In the genomic region with DNA sequence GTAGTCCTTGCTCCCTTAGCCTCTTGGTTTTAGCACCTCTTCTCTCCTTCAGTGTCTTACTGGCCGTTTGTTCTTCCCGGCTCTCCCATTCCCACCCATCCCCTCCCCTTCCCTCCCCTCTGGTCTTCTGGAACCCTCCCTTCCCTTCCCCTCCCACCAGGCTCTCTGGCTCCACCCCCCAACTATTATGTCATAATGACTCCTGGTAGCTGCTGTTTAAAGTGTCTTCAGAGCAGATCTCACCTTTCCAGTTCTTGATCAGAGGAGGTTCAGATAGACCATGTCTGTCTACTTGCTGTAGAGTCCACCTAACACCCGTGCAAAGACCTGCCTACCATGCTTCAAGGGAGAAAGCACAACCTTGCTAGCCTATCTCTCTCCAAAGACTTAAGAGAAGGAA, we compare ENCODE assay signal across 43 mouse cellular contexts. TPM values are rescaled to one million over a fixed set of nuclear protein-coding genes. Genes with fewer than 3 reads are reported as not detected.
"Had no signal": no experiment of that assay in that cellular context is flagged by ENCODE, and none has a peak within 500 bp of the region (broad histone marks: within the 10 kb centered on the region; RNA-seq: fewer than 3 reads in every experiment).

A gene (minus strand): TSS at position 101 of the 400 bp plus-strand sequence.

- H3K4me1 ChIP-seq: heart, embryonic 10.5 days; heart, embryonic 12.5 days; heart, embryonic 13.5 days; heart, embryonic 15.5 days; hindbrain, embryonic 10.5 days; hindbrain, embryonic 12.5 days; hindbrain, embryonic 13.5 days; hindbrain, embryonic 15.5 days; intestine, embryonic 15.5 days; kidney, embryonic 15.5 days had no signal

- H3K27ac ChIP-seq: heart, embryonic 10.5 days; heart, embryonic 13.5 days; heart, embryonic 15.5 days; hindbrain, embryonic 10.5 days; hindbrain, embryonic 12.5 days; hindbrain, embryonic 13.5 days; hindbrain, embryonic 14.5 days; hindbrain, embryonic 15.5 days; hindbrain, postnatal 0 days; intestine, embryonic 15.5 days; kidney, embryonic 15.5 days; kidney, postnatal 0 days; layer of hippocampus, adult 2 months had no signal

- H3K36me3 ChIP-seq: heart, embryonic 10.5 days; heart, embryonic 12.5 days; heart, embryonic 13.5 days; heart, embryonic 15.5 days; hindbrain, embryonic 10.5 days; hindbrain, embryonic 12.5 days; hindbrain, embryonic 13.5 days; hindbrain, embryonic 15.5 days; intestine, embryonic 15.5 days; kidney, embryonic 15.5 days had no signal

- DNase-seq: heart, postnatal 10 days; heart, postnatal 14 days; heart, postnatal 36 days; heart, postnatal 4 days; kidney, adult 11 months; kidney, adult 18-20 months; kidney, adult 2 months; kidney, adult 8-10 months; kidney, adult 9 months; kidney, postnatal 10 days; kidney, postnatal 14 days; kidney, postnatal 25 days; kidney, postnatal 36 days; kidney, postnatal 4 days; layer of hippocampus, adult 9-11 months; layer of hippocampus, postnatal 36 days had no signal

- H3K27me3 ChIP-seq: heart, embryonic 12.5 days; heart, embryonic 13.5 days; heart, embryonic 15.5 days; hindbrain, embryonic 12.5 days; hindbrain, embryonic 15.5 days; intestine, embryonic 15.5 days had no signal

- H3K4me3 ChIP-seq: heart, embryonic 10.5 days; heart, embryonic 12.5 days; heart, embryonic 13.5 days; heart, embryonic 15.5 days; hindbrain, embryonic 10.5 days; hindbrain, embryonic 12.5 days; hindbrain, embryonic 13.5 days; hindbrain, embryonic 15.5 days; intestine, embryonic 15.5 days; kidney, embryonic 15.5 days; layer of hippocampus, adult 2 months had no signal

RNA-seq across cellular contexts. Expression of the gene that starts here (rescaled TPM):
- polyA plus RNA-seq: heart, embryonic 10.5 days; heart, embryonic 11.5 days; heart, embryonic 12.5 days; heart, embryonic 13.5 days; heart, embryonic 14.5 days; heart, embryonic 15.5 days; heart, embryonic 16.5 days; heart, postnatal 0 days; hindbrain, embryonic 10.5 days; hindbrain, embryonic 11.5 days; hindbrain, embryonic 12.5 days; hindbrain, embryonic 13.5 days; hindbrain, embryonic 14.5 days; hindbrain, embryonic 15.5 days; hindbrain, embryonic 16.5 days; hindbrain, postnatal 0 days; inflammation-experienced regulatory T-cells, adult 6 months; intestine, embryonic 14.5 days; intestine, embryonic 15.5 days; intestine, embryonic 16.5 days; intestine, postnatal 0 days; kidney, adult 2 months; kidney, embryonic 14.5 days; kidney, embryonic 15.5 days; kidney, embryonic 16.5 days; kidney, postnatal 0 days; large intestine, adult 2 months had no signal
